Mouse (Mus musculus): Measurements from ENCODE around the gene Sprr4. TPM values are rescaled to one million over a fixed set of nuclear protein-coding genes. Genes with fewer than 3 reads are reported as not detected.
"Not testable (repeated sequence)": the region's sequence is repeated elsewhere in the genome, so short reads cannot be mapped to it uniquely, and the experiment has no call there.

Sprr4 gene
- not detected for total RNA-seq (2021)

DNA sequence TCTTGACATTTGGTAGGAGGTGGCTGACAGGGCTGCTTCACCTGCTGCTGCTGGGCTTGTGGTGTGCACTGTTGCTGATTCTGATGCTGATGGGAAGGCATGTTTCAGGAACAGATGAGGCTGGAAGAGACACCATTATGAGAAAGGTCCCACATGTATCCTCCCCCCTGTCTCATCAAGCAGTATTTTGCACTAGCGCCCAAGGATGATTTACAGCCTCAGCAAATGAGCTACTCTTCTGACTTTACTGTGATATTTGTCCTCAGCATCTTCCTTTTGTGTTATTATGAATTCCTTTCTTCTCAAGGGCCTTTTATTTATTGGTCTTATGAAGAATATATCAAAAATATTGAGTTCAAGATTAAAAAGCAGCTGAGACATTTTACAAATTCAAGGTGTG lies at the start of gene Sprr4:
Gene Sprr4 (minus strand): TSS at position 101 of the 400 bp plus-strand sequence.
- intact Hi-C loops (cut with DNase I): no loop called here

DNA sequence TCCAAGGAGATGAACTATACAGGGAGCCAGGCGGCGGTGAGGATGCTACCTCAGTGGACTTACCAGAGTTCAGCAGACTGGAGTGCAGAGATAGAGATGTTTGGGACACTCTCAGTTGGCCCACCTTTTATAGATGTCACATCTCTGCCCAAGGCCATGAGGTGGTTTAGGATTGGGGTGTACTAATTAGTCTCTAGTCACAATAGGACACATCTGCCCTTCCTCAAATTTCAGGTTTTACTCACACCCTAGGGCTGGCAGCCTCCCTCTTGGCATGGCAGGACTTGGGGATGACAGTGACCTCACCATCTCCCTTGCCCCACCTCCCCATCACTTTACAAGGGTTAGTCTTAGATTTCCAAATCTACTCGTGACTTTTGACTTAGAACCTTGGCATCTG lies 34.1 kb upstream of the Sprr4 start, which contains the start of gene 2310046K23Rik:
Gene 2310046K23Rik (minus strand): TSS at position 101 of the 400 bp plus-strand sequence.
- intact Hi-C loops (cut with DNase I): no loop called here
- DNase-seq (ENCODE audit: low spot score): no peak

More for the DNA sequence above, at the start of gene Sprr4:
- DNase-seq (ENCODE audit: low spot score): no peak

GRCm38 (mm10) chr3:92512325-92512724 lies 12.0 kb upstream of the Sprr4 start:
- intact Hi-C loops (cut with DNase I): loop anchor here (10.0 kb wide), 1 partner anchor 118 kb away; no protein-coding TSS in a partner anchor
- no peak for DNase-seq (ENCODE audit: low spot score)

DNA sequence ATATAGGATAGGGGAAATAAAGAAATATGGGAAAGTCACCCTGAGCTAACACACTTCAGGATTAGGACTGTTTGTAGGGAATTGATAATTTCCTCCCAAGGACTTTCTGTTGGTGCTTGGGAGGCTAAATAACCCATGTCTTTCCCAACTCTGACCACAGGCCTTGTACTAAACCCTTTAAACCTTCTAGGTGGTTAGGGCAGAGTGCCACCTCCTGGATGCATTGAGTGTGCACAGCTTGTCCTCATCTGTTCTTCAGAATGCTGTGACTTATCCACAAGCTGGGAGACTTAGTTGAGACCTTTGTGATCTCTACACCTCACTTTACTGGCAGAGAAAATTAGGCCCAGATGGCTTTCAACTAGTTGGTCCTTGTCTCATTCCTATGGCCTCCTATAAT lies 10.5 kb upstream of the Sprr4 start:
- intact Hi-C loops (cut with DNase I): loop anchor here (2.0 to 10.0 kb wide), 2 partner anchors 116 to 360 kb away; no protein-coding TSS in a partner anchor

GRCm38 (mm10) chr3:92508185-92508584 lies 7.9 kb upstream of the Sprr4 start:
- no peak for DNase-seq (ENCODE audit: low spot score)
- intact Hi-C loops (cut with DNase I): no loop called here

More for the DNA sequence above, 10.5 kb upstream of the Sprr4 start:
- DNase-seq (ENCODE audit: low spot score): no peak

DNA sequence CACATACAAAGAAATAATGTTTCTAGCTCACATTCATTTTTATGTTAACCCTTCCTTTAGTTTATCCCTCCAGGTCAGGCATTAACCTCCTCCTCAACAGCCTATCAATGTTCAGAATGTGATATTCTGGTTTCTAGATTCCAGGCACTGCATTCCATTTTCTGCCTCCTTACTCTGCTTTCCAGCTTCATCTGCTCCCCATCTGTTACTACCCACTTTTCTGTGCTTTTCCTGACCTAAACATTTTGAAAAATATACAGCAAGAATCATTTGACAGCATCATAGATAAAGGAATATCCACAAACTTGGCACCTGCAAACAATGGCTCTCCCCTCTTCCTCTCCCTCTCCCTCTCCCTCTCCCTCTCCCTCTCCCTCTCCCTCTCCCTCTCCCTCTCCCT lies 3.2 kb upstream of the Sprr4 start:
- no peak for DNase-seq (ENCODE audit: low spot score)
- intact Hi-C loops (cut with DNase I): no loop called here

- DNase-seq (ENCODE audit: low spot score); intact Hi-C loops (cut with DNase I): not testable (repeated sequence)
Observed at GRCm38 (mm10) chr3:92490262-92490661, 10.0 kb downstream of the Sprr4 start.

DNA sequence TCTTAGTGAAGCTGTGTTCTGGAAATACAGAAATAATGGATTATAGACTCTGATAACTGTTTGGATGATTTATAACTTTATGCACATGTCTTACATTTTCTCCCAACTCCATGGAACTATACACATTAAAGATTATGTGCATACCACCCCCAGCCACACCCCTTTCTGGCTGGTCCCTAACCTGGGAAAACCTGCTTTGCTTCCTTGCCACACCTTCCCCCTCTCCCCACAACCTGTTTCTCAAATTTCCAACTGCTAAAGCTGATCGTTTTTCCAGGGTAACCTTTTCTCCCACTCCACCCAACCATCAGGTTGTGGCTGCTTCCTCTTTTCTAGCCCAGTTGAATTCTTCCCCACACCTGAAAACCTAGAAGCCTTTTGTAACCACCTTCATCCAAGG lies 14.0 kb downstream of the Sprr4 start:
- intact Hi-C loops (cut with DNase I): no loop called here
- no peak for DNase-seq (ENCODE audit: low spot score)

- no peak for DNase-seq (ENCODE audit: low spot score)
- intact Hi-C loops (cut with DNase I): no loop called here
Observed at GRCm38 (mm10) chr3:92485863-92486262, 14.4 kb downstream of the Sprr4 start, which contains the start of gene Sprr1a. Gene Sprr1a, minus strand, starts transcription at chr3:92485895.

DNA sequence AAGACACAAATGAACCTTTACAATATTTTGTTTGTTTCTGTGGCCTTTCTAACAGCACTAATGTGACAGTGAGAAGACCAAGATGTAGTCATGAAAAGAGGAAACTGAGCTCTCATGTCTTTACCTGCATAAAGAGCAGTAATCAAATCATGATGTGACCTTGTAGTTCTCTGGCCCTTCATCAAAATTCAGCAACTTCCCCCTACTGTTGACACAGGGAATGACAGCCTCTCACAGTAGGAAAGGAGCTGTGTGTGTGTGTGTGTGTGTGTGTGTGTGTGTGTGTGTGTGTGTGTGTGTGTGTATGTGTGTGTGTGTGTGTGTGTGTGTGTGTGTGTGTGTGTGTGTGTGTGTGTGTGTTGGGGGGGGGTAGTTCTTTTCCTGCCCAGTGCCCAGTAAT lies 19.0 kb downstream of the Sprr4 start:
- intact Hi-C loops (cut with DNase I); DNase-seq (ENCODE audit: low spot score): not testable (repeated sequence)

- DNase-seq (ENCODE audit: low spot score): no peak
- intact Hi-C loops (cut with DNase I): no loop called here
Observed at GRCm38 (mm10) chr3:92470111-92470510, 30.2 kb downstream of the Sprr4 start.

DNA sequence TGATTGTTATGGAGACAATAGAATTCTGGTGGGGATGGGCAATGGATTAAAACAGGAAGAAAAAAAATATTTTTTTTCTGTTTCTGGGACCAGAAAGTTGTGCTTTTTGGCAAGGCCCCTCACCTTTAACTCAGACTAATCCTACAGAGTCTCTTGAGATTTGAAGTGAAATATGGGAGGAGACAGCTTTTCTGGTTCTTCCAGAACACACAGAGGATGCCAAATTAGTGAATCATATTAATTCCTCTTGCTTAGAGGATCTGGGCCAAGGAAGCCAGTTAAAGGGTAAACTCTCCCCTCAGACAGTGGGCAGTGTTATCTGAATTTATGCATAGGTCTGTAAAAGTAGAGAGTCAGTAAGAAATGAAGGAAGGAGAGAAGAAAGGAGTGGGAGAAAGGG lies 32.9 kb downstream of the Sprr4 start:
- no peak for DNase-seq (ENCODE audit: low spot score)
- intact Hi-C loops (cut with DNase I): no loop called here

GRCm38 (mm10) chr3:92466576-92466975 lies 33.7 kb downstream of the Sprr4 start:
- intact Hi-C loops (cut with DNase I): no loop called here
- no peak for DNase-seq (ENCODE audit: low spot score)

- intact Hi-C loops (cut with DNase I): no loop called here
- DNase-seq (ENCODE audit: low spot score): no peak
Observed at GRCm38 (mm10) chr3:92458620-92459019, 41.7 kb downstream of the Sprr4 start, which contains the start of gene Sprr3. Gene Sprr3, minus strand, starts transcription at chr3:92458720.

DNA sequence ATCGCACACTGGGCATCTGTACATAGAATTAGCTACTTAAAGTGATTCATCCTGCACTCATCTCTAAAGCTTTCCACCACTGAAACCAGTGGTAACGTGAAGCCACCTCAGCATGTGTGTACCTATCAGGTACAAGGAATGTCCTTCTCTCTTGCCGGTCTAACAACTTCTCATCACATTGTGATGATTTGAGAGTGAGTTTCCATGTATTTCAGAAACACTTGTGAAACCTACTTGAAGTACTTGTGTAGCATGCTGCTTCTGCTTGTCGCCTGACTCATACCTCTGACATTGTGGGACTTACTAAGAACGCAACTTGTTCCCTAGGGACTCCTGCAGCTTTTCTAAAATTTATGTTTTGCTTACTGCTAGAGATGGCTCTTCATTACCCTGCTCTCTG lies 45.1 kb downstream of the Sprr4 start:
- no peak for DNase-seq (ENCODE audit: low spot score)
- intact Hi-C loops (cut with DNase I): no loop called here

Other genes starting within 250 kb of the Sprr4 start
- not detected for gene Sprr2a3, start 215.1 kb downstream of the Sprr4 start, total RNA-seq (2021)
- gene Sprr2b, start 183.9 kb downstream of the Sprr4 start, total RNA-seq (2021): not detected
- gene Sprr2d, start 161.4 kb downstream of the Sprr4 start, total RNA-seq (2021): not detected
- gene Sprr2e, start 148.3 kb downstream of the Sprr4 start, total RNA-seq (2021): not detected
- gene Sprr2f, start 135.3 kb downstream of the Sprr4 start, total RNA-seq (2021): not detected
- gene Sprr2h, start 114.8 kb downstream of the Sprr4 start, total RNA-seq (2021): not detected
- gene Sprr2i, start 92.5 kb downstream of the Sprr4 start, total RNA-seq (2021): not detected
- gene Sprr2j-ps, start 82.4 kb downstream of the Sprr4 start, total RNA-seq (2021): not detected
- gene Gm9774, start 71.1 kb downstream of the Sprr4 start, total RNA-seq (2021): 1 to 10 TPM; 2.8 to 4.8 TPM
- gene Sprr2k, start 67.9 kb downstream of the Sprr4 start, total RNA-seq (2021): not detected
- gene Sprr1b, start 61.7 kb downstream of the Sprr4 start, total RNA-seq (2021): not detected
- not detected for gene Sprr3, start 41.8 kb downstream of the Sprr4 start, total RNA-seq (2021)
- not detected for gene Sprr1a, start 14.6 kb downstream of the Sprr4 start, total RNA-seq (2021)
- gene 2310046K23Rik, start 34.0 kb upstream of the Sprr4 start, total RNA-seq (2021): not detected
- not detected for gene Ivl, start 73.2 kb upstream of the Sprr4 start, total RNA-seq (2021)
- gene Smcp, start 88.5 kb upstream of the Sprr4 start, total RNA-seq (2021): not detected
- gene 2210017I01Rik, start 107.0 kb upstream of the Sprr4 start, total RNA-seq (2021): not detected
- gene Lce6a, start 121.2 kb upstream of the Sprr4 start, total RNA-seq (2021): not detected
- not detected for gene Lce1a1, start 147.8 kb upstream of the Sprr4 start, total RNA-seq (2021)
- gene Lce1b, start 156.4 kb upstream of the Sprr4 start, total RNA-seq (2021): not detected
- gene Lce1a2, start 169.8 kb upstream of the Sprr4 start, total RNA-seq (2021): not detected
- gene Lce1c, start 178.8 kb upstream of the Sprr4 start, total RNA-seq (2021): not detected
- gene Lce1d, start 186.7 kb upstream of the Sprr4 start, total RNA-seq (2021): not detected
- not detected for gene Lce1e, start 208.6 kb upstream of the Sprr4 start, total RNA-seq (2021)
- not detected for gene Lce1f, start 219.9 kb upstream of the Sprr4 start, total RNA-seq (2021)
- gene Gm38119, start 238.6 kb upstream of the Sprr4 start, total RNA-seq (2021): not detected